Mouse (Mus musculus) thymus, postnatal 14 days (tissue): ENCODE data around the gene Mrps7.
A peak's percentile ranks its signal among the peaks of the same experiment; 100 is the strongest.

Experiments used
- DNase-seq: peaks from one replicate; pipeline ENCODE4 v3.0.0; 2021

Gene Mrps7

GRCm38 (mm10) chr11:115609576-115609975 lies 5.9 kb downstream of the Mrps7 start:
- no peak for DNase-seq

GRCm38 (mm10) chr11:115611173-115611572 lies 7.4 kb downstream of the Mrps7 start:
- no peak for DNase-seq

- peak; percentile 47 for DNase-seq
Measured at GRCm38 (mm10) chr11:115612059-115612409, 8.3 kb downstream of the Mrps7 start.

GRCm38 (mm10) chr11:115612410-115613137 lies 8.8 kb downstream of the Mrps7 start, which contains the start of gene Mif4gd:
Mif4gd (minus strand) TSS chr11:115612969.
- peak; percentile 97 for DNase-seq

- DNase-seq = peak; percentile 67
Measured at GRCm38 (mm10) chr11:115613138-115613945, 9.6 kb downstream of the Mrps7 start.

- DNase-seq = no peak
Measured at GRCm38 (mm10) chr11:115614346-115615107, 10.8 kb downstream of the Mrps7 start.

GRCm38 (mm10) chr11:115615108-115615825 lies 11.5 kb downstream of the Mrps7 start:
- no peak for DNase-seq

- no peak for DNase-seq
Measured at GRCm38 (mm10) chr11:115615875-115616274, 12.2 kb downstream of the Mrps7 start.

- DNase-seq = no peak
Measured at GRCm38 (mm10) chr11:115616371-115616770, 12.6 kb downstream of the Mrps7 start.

GRCm38 (mm10) chr11:115616893-115617292 lies 13.2 kb downstream of the Mrps7 start:
- DNase-seq = no peak

GRCm38 (mm10) chr11:115618001-115618400 lies 14.3 kb downstream of the Mrps7 start:
- DNase-seq = no peak

- DNase-seq = no peak
Measured at GRCm38 (mm10) chr11:115618732-115619516, 15.2 kb downstream of the Mrps7 start.

- no peak for DNase-seq
Measured at GRCm38 (mm10) chr11:115619949-115620348, 16.2 kb downstream of the Mrps7 start.

GRCm38 (mm10) chr11:115623487-115624070 lies 19.9 kb downstream of the Mrps7 start:
- DNase-seq = no peak

GRCm38 (mm10) chr11:115625877-115626276 lies 22.2 kb downstream of the Mrps7 start:
- no peak for DNase-seq

- no peak for DNase-seq
Measured at GRCm38 (mm10) chr11:115626824-115627616, 23.3 kb downstream of the Mrps7 start.

GRCm38 (mm10) chr11:115627705-115628464 lies 24.2 kb downstream of the Mrps7 start, which contains the start of gene Slc25a19:
Slc25a19 (minus strand) TSS chr11:115628295.
- peak; percentile 97 for DNase-seq

GRCm38 (mm10) chr11:115628465-115629101 lies 24.9 kb downstream of the Mrps7 start:
- no peak for DNase-seq
